Mouse (Mus musculus) pancreas, adult 10 weeks (tissue): ENCODE data around the gene Slc9a9. TPM values are rescaled to one million over a fixed set of nuclear protein-coding genes. Genes with fewer than 3 reads are reported as not detected.

ENCODE experiments used
- polyA plus RNA-seq: library from polyadenylated mRNA; stranded (reverse); fragments of 350-450 nt; fragmentation: Illumina TruSeq; extraction: RNeasy Lipid Tissue Mini Kit (QIAGEN cat#74804); gene quantifications from one replicate; pipeline ENCODE4 v1.2.3, GENCODE M21; 2015; ENCODE audit warnings: low read depth, low replicate concordance; ENCODE audit not compliant: insufficient read depth

Gene Slc9a9
- 3.3 TPM for polyA plus RNA-seq

DNA sequence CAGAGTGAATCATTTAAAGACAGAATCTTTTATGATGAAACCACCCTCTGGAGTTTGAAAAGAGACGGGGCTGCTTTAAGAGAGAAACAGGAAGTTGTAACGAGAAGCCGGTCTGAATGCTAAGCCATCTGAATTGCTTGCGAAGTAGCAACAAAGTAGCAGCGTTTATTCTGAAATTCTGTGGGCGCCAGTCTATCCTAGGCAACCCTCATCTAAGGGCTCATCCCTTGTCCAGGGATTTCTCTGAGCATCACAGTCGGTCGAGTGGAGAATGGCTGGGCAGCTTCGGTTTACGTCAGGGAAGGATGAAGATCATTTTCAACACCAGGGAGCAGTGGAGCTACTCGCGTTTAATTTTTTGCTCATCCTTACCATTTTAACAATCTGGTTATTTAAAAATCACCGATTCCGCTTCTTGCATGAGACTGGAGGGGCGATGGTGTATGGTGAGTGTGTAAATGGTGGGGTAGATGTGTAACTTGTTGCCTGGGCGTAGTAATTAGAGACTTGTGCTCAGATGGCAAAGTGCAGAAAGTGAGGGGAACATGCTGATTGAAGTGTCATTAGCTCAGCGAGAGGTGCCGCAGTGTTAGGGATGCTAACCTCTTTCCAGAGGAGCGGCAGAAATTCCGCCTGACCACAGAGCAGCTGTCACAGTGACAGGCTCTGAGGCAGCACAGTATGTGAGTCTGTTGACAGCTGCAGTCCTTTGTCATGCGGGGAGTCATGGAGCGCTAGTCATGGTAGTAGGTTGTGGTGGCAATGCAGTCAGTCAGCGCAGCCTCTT lies at the start of gene Slc9a9:
Slc9a9 (plus strand) TSS at position 119 of the 787 bp plus-strand sequence.

Other genes with a start within 250 kb of the Slc9a9 start
- 4.2 TPM for gene 1190002N15Rik, start 131.8 kb upstream of the Slc9a9 start, polyA plus RNA-seq